Mouse (Mus musculus): Measurements from ENCODE around the gene Cryzl1. TPM values are rescaled to one million over a fixed set of nuclear protein-coding genes. Genes with fewer than 3 reads are reported as not detected.

Cryzl1 gene
- polyA plus RNA-seq (2012; fragmentation: generic; extraction: Trizol) = 27.6 TPM

GRCm38 (mm10) chr16:91728123-91729065 lies at the start of gene Cryzl1:
Cryzl1 (minus strand) TSS chr16:91728975.
- TF ChIP-seq TCF3 (IDR thresholded peaks at IDR 0.05; ENCODE audit: insufficient read length, low read depth) = peak; percentile 10
- TF ChIP-seq REST (IDR thresholded peaks at IDR 0.05; ENCODE audit: insufficient read depth, insufficient read length) = no peak
- peak; percentile 72 for TF ChIP-seq POLR2A (IDR thresholded peaks at IDR 0.05; ENCODE audit: insufficient read length, low read depth)
- TF ChIP-seq SRF (IDR thresholded peaks at IDR 0.05; ENCODE audit: control insufficient read depth, insufficient read length, low read depth) = peak; percentile 29
- TF ChIP-seq POLR2AphosphoS2 (IDR thresholded peaks at IDR 0.05; ENCODE audit: insufficient read length, low read depth) = peak; percentile 69
- no peak for TF ChIP-seq MYOD1 (IDR thresholded peaks at IDR 0.05; ENCODE audit: control insufficient read depth in 1 of 3, insufficient read length in 2 of 3, low read depth in 2 of 3)
- Histone ChIP-seq H3K4me3 (peak within 1 kb of the TSS; percentile 74), H3K36me3 (ENCODE audit: control insufficient read depth, insufficient read depth) (no peaks in the 10 kb centered on the region), H3K79me2 (ENCODE audit: control insufficient read depth, insufficient read depth) (peaks cover 60% of the 10 kb centered on the region), H3ac (ENCODE audit: control insufficient read depth, insufficient read length) (peak within 1 kb of the TSS; percentile 92), H3K27me3 (ENCODE audit: control insufficient read depth, insufficient read depth, insufficient read length) (no peaks in the 10 kb centered on the region), H3K4me2 (ENCODE audit: low read depth) (peak within 1 kb of the TSS; percentile 82)

GRCm38 (mm10) chr16:91772586-91772985 lies 43.8 kb upstream of the Cryzl1 start:
- TF ChIP-seq MYOG (IDR thresholded peaks at IDR 0.05; ENCODE audit: control insufficient read depth in 1 of 3, insufficient read depth in 1 of 3, insufficient read length in 2 of 3, low read depth in 2 of 3) (no peak), E2F4 (IDR thresholded peaks at IDR 0.05; ENCODE audit: insufficient read depth) (no peak), MYOD1 (IDR thresholded peaks at IDR 0.05; ENCODE audit: control insufficient read depth in 1 of 3, insufficient read length in 2 of 3, low read depth in 2 of 3) (no peak), USF1 (IDR thresholded peaks at IDR 0.05; ENCODE audit: low read depth) (no peak), REST (IDR thresholded peaks at IDR 0.05; ENCODE audit: insufficient read depth, insufficient read length) (no peak), POLR2AphosphoS2 (IDR thresholded peaks at IDR 0.05; ENCODE audit: insufficient read length, low read depth) (no peak), TCF12 (IDR thresholded peaks at IDR 0.05; ENCODE audit: insufficient read depth, poor library complexity, severe bottlenecking) (no peak), CEBPB (IDR thresholded peaks at IDR 0.05; ENCODE audit: insufficient read depth, poor library complexity, severe bottlenecking) (no peak), SRF (IDR thresholded peaks at IDR 0.05; ENCODE audit: control insufficient read depth, insufficient read length, low read depth) (no peak), POLR2A (IDR thresholded peaks at IDR 0.05; ENCODE audit: insufficient read length, low read depth) (no peak), TCF3 (IDR thresholded peaks at IDR 0.05; ENCODE audit: insufficient read length, low read depth) (no peak), MAX (IDR thresholded peaks at IDR 0.05; ENCODE audit: low read depth) (no peak)

GRCm38 (mm10) chr16:91771334-91771733 lies 42.6 kb upstream of the Cryzl1 start:
- H3K4me3 ChIP-seq = no peak overlapping the region
- no peak overlapping the region for H3K4me2 ChIP-seq (ENCODE audit: low read depth)
- H3ac ChIP-seq (ENCODE audit: control insufficient read depth, insufficient read length) = no peak overlapping the region
- peaks cover 55% of the 10 kb centered on the region for H3K79me2 ChIP-seq (ENCODE audit: control insufficient read depth, insufficient read depth)
- no peaks in the 10 kb centered on the region for H3K36me3 ChIP-seq (ENCODE audit: control insufficient read depth, insufficient read depth)
- no peaks in the 10 kb centered on the region for H3K27me3 ChIP-seq (ENCODE audit: control insufficient read depth, insufficient read depth, insufficient read length)
- TF ChIP-seq E2F4 (IDR thresholded peaks at IDR 0.05; ENCODE audit: insufficient read depth) = no peak
- TF ChIP-seq MYOD1 (IDR thresholded peaks at IDR 0.05; ENCODE audit: control insufficient read depth in 1 of 3, insufficient read length in 2 of 3, low read depth in 2 of 3) = no peak
- no peak for TF ChIP-seq TCF3 (IDR thresholded peaks at IDR 0.05; ENCODE audit: insufficient read length, low read depth)
- TF ChIP-seq MAX (IDR thresholded peaks at IDR 0.05; ENCODE audit: low read depth) = no peak
- no peak for TF ChIP-seq CEBPB (IDR thresholded peaks at IDR 0.05; ENCODE audit: insufficient read depth, poor library complexity, severe bottlenecking)
- TF ChIP-seq POLR2A (IDR thresholded peaks at IDR 0.05; ENCODE audit: insufficient read length, low read depth) = no peak
- no peak for TF ChIP-seq POLR2AphosphoS2 (IDR thresholded peaks at IDR 0.05; ENCODE audit: insufficient read length, low read depth)
- no peak for TF ChIP-seq REST (IDR thresholded peaks at IDR 0.05; ENCODE audit: insufficient read depth, insufficient read length)
- TF ChIP-seq USF1 (IDR thresholded peaks at IDR 0.05; ENCODE audit: low read depth) = no peak
- TF ChIP-seq TCF12 (IDR thresholded peaks at IDR 0.05; ENCODE audit: insufficient read depth, poor library complexity, severe bottlenecking) = no peak
- no peak for TF ChIP-seq MYOG (IDR thresholded peaks at IDR 0.05; ENCODE audit: control insufficient read depth in 1 of 3, insufficient read depth in 1 of 3, insufficient read length in 2 of 3, low read depth in 2 of 3)
- TF ChIP-seq SRF (IDR thresholded peaks at IDR 0.05; ENCODE audit: control insufficient read depth, insufficient read length, low read depth) = no peak

More at GRCm38 (mm10) chr16:91772586-91772985, 43.8 kb upstream of the Cryzl1 start:
- no peaks in the 10 kb centered on the region for H3K27me3 ChIP-seq (ENCODE audit: control insufficient read depth, insufficient read depth, insufficient read length)
- peaks cover 59% of the 10 kb centered on the region for H3K79me2 ChIP-seq (ENCODE audit: control insufficient read depth, insufficient read depth)
- no peaks in the 10 kb centered on the region for H3K36me3 ChIP-seq (ENCODE audit: control insufficient read depth, insufficient read depth)
- no peak overlapping the region for H3K4me3 ChIP-seq
- H3K4me2 ChIP-seq (ENCODE audit: low read depth) = no peak overlapping the region
- H3ac ChIP-seq (ENCODE audit: control insufficient read depth, insufficient read length) = no peak overlapping the region

- Histone ChIP-seq H3K27me3 (ENCODE audit: control insufficient read depth, insufficient read depth, insufficient read length) (no peaks in the 10 kb centered on the region), H3K79me2 (ENCODE audit: control insufficient read depth, insufficient read depth) (peaks cover 62% of the 10 kb centered on the region), H3K4me3 (no peak overlapping the region), H3K36me3 (ENCODE audit: control insufficient read depth, insufficient read depth) (no peaks in the 10 kb centered on the region), H3K4me2 (ENCODE audit: low read depth) (no peak overlapping the region), H3ac (ENCODE audit: control insufficient read depth, insufficient read length) (no peak overlapping the region)
- TF ChIP-seq POLR2AphosphoS2 (IDR thresholded peaks at IDR 0.05; ENCODE audit: insufficient read length, low read depth) = no peak
- TF ChIP-seq SRF (IDR thresholded peaks at IDR 0.05; ENCODE audit: control insufficient read depth, insufficient read length, low read depth) = no peak
- no peak for TF ChIP-seq CEBPB (IDR thresholded peaks at IDR 0.05; ENCODE audit: insufficient read depth, poor library complexity, severe bottlenecking)
- no peak for TF ChIP-seq E2F4 (IDR thresholded peaks at IDR 0.05; ENCODE audit: insufficient read depth)
- TF ChIP-seq TCF12 (IDR thresholded peaks at IDR 0.05; ENCODE audit: insufficient read depth, poor library complexity, severe bottlenecking) = no peak
- TF ChIP-seq TCF3 (IDR thresholded peaks at IDR 0.05; ENCODE audit: insufficient read length, low read depth) = no peak
- no peak for TF ChIP-seq USF1 (IDR thresholded peaks at IDR 0.05; ENCODE audit: low read depth)
- no peak for TF ChIP-seq REST (IDR thresholded peaks at IDR 0.05; ENCODE audit: insufficient read depth, insufficient read length)
- no peak for TF ChIP-seq MAX (IDR thresholded peaks at IDR 0.05; ENCODE audit: low read depth)
- no peak for TF ChIP-seq MYOD1 (IDR thresholded peaks at IDR 0.05; ENCODE audit: control insufficient read depth in 1 of 3, insufficient read length in 2 of 3, low read depth in 2 of 3)
- TF ChIP-seq MYOG (IDR thresholded peaks at IDR 0.05; ENCODE audit: control insufficient read depth in 1 of 3, insufficient read depth in 1 of 3, insufficient read length in 2 of 3, low read depth in 2 of 3) = no peak
- no peak for TF ChIP-seq POLR2A (IDR thresholded peaks at IDR 0.05; ENCODE audit: insufficient read length, low read depth)
Measured at GRCm38 (mm10) chr16:91770662-91771061, 41.9 kb upstream of the Cryzl1 start.
